Mouse (Mus musculus): ENCODE results near the gene Haao. TPM values are rescaled to one million over a fixed set of nuclear protein-coding genes. Genes with fewer than 3 reads are reported as not detected.

The Haao gene
- polyA plus RNA-seq, 1 experiment from 2014 or later, result not detected

DNA sequence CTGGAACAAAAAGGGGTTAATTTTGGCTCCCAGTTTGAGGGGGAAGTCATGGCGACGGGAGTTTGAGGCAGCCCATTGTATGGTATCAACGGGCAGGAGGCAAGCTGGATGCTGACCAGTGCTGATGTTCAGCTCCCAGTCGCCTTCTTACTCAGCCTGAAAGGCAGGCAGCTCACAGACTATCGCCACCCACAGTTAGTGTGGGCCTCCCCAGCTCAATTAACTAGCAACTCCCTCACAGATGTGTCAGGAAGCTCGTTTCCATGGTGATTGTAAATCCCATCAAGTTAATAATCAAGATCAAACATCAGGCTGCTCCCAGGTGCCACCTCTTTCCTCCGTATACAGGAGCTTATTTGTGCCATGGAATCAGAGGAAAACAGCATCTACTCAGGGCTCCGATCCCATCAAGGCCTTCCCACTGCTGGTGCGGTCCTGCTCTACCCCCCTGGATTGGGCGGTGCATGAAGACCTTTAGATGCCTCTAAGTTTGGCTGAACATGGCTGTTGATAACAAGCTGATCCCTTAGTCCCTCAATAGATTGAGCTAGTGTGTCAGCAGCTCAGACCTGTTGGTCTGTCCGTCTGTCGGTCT, 1.4 kb upstream of the Haao start:
- 62% methylated on average over 12 of the region's 12 CpGs for WGBS

DNA sequence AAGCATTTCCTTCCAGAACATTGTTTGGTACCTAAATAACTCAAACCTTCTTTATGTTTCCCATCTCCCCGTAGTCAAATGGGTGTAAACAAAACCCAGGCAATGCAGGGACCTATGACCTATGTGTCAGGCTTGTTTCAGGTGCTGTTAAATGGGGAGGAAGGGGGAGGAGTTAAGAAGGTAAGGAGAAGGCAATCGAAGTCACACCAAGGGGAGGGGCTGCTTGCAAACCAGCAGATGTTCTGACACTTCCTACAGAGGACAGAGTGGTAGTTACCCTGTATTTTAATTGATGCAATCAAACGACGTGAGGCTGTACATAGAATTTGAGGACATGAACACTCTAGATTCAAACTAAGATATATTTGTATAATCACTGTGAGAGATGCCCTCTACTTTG, 719 bp upstream of the Haao start:
- Histone ChIP-seq H3K27me3 (ENCODE audit: control insufficient read depth, insufficient read depth, low read length) (no peaks in the 10 kb centered on the region), H3K4me1 (ENCODE audit: control insufficient read depth in 2 of 2, insufficient read depth in 2 of 2, low read length in 2 of 2) (peaks cover 2 to 7% of the 10 kb centered on the region in 2 experiments; a peak in 2 of 4 replicates), H3K4me3 (ENCODE audit: control insufficient read depth in 1 of 2, insufficient read depth in 1 of 2, low read depth in 1 of 2, low read length in 2 of 2) (no peak overlapping the region), H3K9me3 (ENCODE audit: control insufficient read depth, low read length) (no peaks in the 10 kb centered on the region), H3K9ac (ENCODE audit: low read length) (no peak overlapping the region), H3K27ac (replicated peaks in 1 of 2; ENCODE audit: control insufficient read depth in 1 of 2, insufficient read depth in 1 of 2, low read depth in 2 of 2, low read length in 2 of 2) (no peak overlapping the region), H3K36me3 (ENCODE audit: control insufficient read depth, insufficient read depth, low read length) (no peaks in the 10 kb centered on the region), H3K4me2 (ENCODE audit: low read length) (no peak overlapping the region)
- WGBS, result 59% methylated on average over 4 of the region's 4 CpGs
- ATAC-seq (ENCODE audit: insufficient number of reproducible peaks, insufficient read depth, low FRiP score, low read depth), result no peak

More for the DNA sequence above, 1.4 kb upstream of the Haao start:
- no peak for ATAC-seq (ENCODE audit: insufficient number of reproducible peaks, insufficient read depth, low FRiP score, low read depth)
- H3K9ac ChIP-seq (ENCODE audit: low read length), result no peak overlapping the region
- no peaks in the 10 kb centered on the region for H3K9me3 ChIP-seq (ENCODE audit: control insufficient read depth, low read length)
- peaks cover 0 to under 1% of the 10 kb centered on the region in 2 experiments; a peak in 1 of 4 replicates for H3K4me1 ChIP-seq (ENCODE audit: control insufficient read depth in 2 of 2, insufficient read depth in 2 of 2, low read length in 2 of 2)
- H3K4me2 ChIP-seq (ENCODE audit: low read length), result no peak overlapping the region
- no peak overlapping the region for H3K4me3 ChIP-seq (ENCODE audit: control insufficient read depth in 1 of 2, insufficient read depth in 1 of 2, low read depth in 1 of 2, low read length in 2 of 2)
- no peak overlapping the region for H3K27ac ChIP-seq (replicated peaks in 1 of 2; ENCODE audit: control insufficient read depth in 1 of 2, insufficient read depth in 1 of 2, low read depth in 2 of 2, low read length in 2 of 2)
- H3K27me3 ChIP-seq (ENCODE audit: control insufficient read depth, insufficient read depth, low read length), result no peaks in the 10 kb centered on the region
- H3K36me3 ChIP-seq (ENCODE audit: control insufficient read depth, insufficient read depth, low read length), result no peaks in the 10 kb centered on the region

DNA sequence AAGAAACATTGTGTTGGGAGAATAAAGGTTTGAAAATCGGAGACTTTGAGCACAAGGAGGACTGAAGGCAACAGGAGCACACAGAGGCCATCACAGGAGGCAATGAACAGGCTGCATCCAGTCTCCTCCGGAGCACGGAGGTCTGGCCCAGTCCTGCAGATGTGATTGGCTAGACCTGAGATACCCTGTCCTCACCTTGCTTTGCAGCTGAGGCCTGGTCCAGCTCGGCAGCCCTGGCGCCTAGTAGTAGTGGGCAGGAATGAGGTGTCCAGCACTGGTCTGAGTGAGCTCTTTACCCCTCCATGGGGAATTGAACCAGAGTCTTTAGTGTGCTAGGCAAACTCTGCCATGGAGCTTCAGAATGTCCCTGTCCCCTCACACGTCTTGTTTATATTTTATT, 663 bp downstream of the Haao start:
- H3K9me3 ChIP-seq (ENCODE audit: control insufficient read depth, low read length), result no peaks in the 10 kb centered on the region
- WGBS, result 75% methylated on average over 6 of the region's 6 CpGs

GRCm38 (mm10) chr17:83846301-83847021, 1.3 kb downstream of the Haao start:
- H3K4me1 ChIP-seq (ENCODE audit: control insufficient read depth in 2 of 2, insufficient read depth in 2 of 2, low read length in 2 of 2), result peaks cover 8 to 9% of the 10 kb centered on the region in 2 experiments; a peak in 2 of 4 replicates
- no peak overlapping the region for H3K4me3 ChIP-seq (ENCODE audit: control insufficient read depth in 1 of 2, insufficient read depth in 1 of 2, low read depth in 1 of 2, low read length in 2 of 2)
- H3K27me3 ChIP-seq (ENCODE audit: control insufficient read depth, insufficient read depth, low read length), result no peaks in the 10 kb centered on the region
- no peak overlapping the region for H3K4me2 ChIP-seq (ENCODE audit: low read length)
- 75% methylated on average over 21 of the region's 21 CpGs for WGBS
- H3K27ac ChIP-seq (replicated peaks in 1 of 2; ENCODE audit: control insufficient read depth in 1 of 2, insufficient read depth in 1 of 2, low read depth in 2 of 2, low read length in 2 of 2), result no peak overlapping the region
- H3K9me3 ChIP-seq (ENCODE audit: control insufficient read depth, low read length), result no peaks in the 10 kb centered on the region
- no peaks in the 10 kb centered on the region for H3K36me3 ChIP-seq (ENCODE audit: control insufficient read depth, insufficient read depth, low read length)
- no peak overlapping the region for H3K9ac ChIP-seq (ENCODE audit: low read length)
- no peak for ATAC-seq (ENCODE audit: insufficient number of reproducible peaks, insufficient read depth, low FRiP score, low read depth)

More for the DNA sequence above, 663 bp downstream of the Haao start:
- no peaks in the 10 kb centered on the region for H3K36me3 ChIP-seq (ENCODE audit: control insufficient read depth, insufficient read depth, low read length)
- no peak overlapping the region for H3K9ac ChIP-seq (ENCODE audit: low read length)
- no peak overlapping the region for H3K27ac ChIP-seq (replicated peaks in 1 of 2; ENCODE audit: control insufficient read depth in 1 of 2, insufficient read depth in 1 of 2, low read depth in 2 of 2, low read length in 2 of 2)
- no peak overlapping the region for H3K4me2 ChIP-seq (ENCODE audit: low read length)
- H3K4me1 ChIP-seq (ENCODE audit: control insufficient read depth in 2 of 2, insufficient read depth in 2 of 2, low read length in 2 of 2), result peaks cover 8 to 9% of the 10 kb centered on the region in 2 experiments; a peak in 2 of 4 replicates
- no peak for ATAC-seq (ENCODE audit: insufficient number of reproducible peaks, insufficient read depth, low FRiP score, low read depth)
- H3K4me3 ChIP-seq (ENCODE audit: control insufficient read depth in 1 of 2, insufficient read depth in 1 of 2, low read depth in 1 of 2, low read length in 2 of 2), result no peak overlapping the region
- H3K27me3 ChIP-seq (ENCODE audit: control insufficient read depth, insufficient read depth, low read length), result no peaks in the 10 kb centered on the region

DNA sequence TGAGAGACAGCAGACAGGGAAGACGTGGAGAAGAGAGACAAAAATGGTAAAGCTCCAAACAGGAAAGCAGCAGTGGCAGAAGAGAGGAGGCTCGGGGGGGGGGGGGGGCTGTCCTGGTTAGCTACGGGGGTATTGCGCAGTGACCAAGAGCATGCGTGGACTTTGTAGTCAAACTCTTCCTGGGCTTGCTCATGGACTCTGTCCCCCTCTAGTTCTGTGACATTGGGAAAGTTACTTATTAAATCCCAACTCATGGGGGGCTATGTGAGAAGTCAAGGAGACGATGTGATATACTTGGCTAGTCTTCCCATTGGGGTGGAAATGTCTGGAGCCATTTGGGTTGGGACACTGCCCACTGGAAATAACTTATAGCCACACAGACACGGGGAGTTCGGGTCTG, 2.2 kb downstream of the Haao start:
- Histone ChIP-seq H3K27me3 (ENCODE audit: control insufficient read depth, insufficient read depth, low read length) (no peaks in the 10 kb centered on the region), H3K4me3 (ENCODE audit: control insufficient read depth in 1 of 2, insufficient read depth in 1 of 2, low read depth in 1 of 2, low read length in 2 of 2) (no peak overlapping the region), H3K4me2 (ENCODE audit: low read length) (no peak overlapping the region), H3K36me3 (ENCODE audit: control insufficient read depth, insufficient read depth, low read length) (no peaks in the 10 kb centered on the region), H3K4me1 (ENCODE audit: control insufficient read depth in 2 of 2, insufficient read depth in 2 of 2, low read length in 2 of 2) (peaks cover 8 to 9% of the 10 kb centered on the region in 2 experiments; a peak in 2 of 4 replicates), H3K27ac (replicated peaks in 1 of 2; ENCODE audit: control insufficient read depth in 1 of 2, insufficient read depth in 1 of 2, low read depth in 2 of 2, low read length in 2 of 2) (no peak overlapping the region), H3K9me3 (ENCODE audit: control insufficient read depth, low read length) (no peaks in the 10 kb centered on the region), H3K9ac (ENCODE audit: low read length) (no peak overlapping the region)
- ATAC-seq (ENCODE audit: insufficient number of reproducible peaks, insufficient read depth, low FRiP score, low read depth), result no peak
- 79% methylated on average over 7 of the region's 8 CpGs for WGBS

- H3K27me3 ChIP-seq (ENCODE audit: control insufficient read depth, insufficient read depth, low read length), result no peaks in the 10 kb centered on the region
- WGBS, result 17% methylated on average over 7 of the region's 7 CpGs
- no peak overlapping the region for H3K4me3 ChIP-seq (ENCODE audit: control insufficient read depth in 1 of 2, insufficient read depth in 1 of 2, low read depth in 1 of 2, low read length in 2 of 2)
- no peaks in the 10 kb centered on the region for H3K36me3 ChIP-seq (ENCODE audit: control insufficient read depth, insufficient read depth, low read length)
- no peaks in the 10 kb centered on the region for H3K9me3 ChIP-seq (ENCODE audit: control insufficient read depth, low read length)
- ATAC-seq (ENCODE audit: insufficient number of reproducible peaks, insufficient read depth, low FRiP score, low read depth), result 0 out of 2 replicates have a peak, but pooled peaks have one; percentile 47
- H3K27ac ChIP-seq (replicated peaks in 1 of 2; ENCODE audit: control insufficient read depth in 1 of 2, insufficient read depth in 1 of 2, low read depth in 2 of 2, low read length in 2 of 2), result 0 out of 4 replicates have a peak overlapping the region, but pooled peaks of 1 of the 2 experiments have one; percentile 19
- no peak overlapping the region for H3K4me2 ChIP-seq (ENCODE audit: low read length)
- H3K9ac ChIP-seq (ENCODE audit: low read length), result no peak overlapping the region
- H3K4me1 ChIP-seq (ENCODE audit: control insufficient read depth in 2 of 2, insufficient read depth in 2 of 2, low read length in 2 of 2), result peaks cover 8 to 9% of the 10 kb centered on the region in 2 experiments; a peak in 2 of 4 replicates
These were observed 4.0 kb downstream of the Haao start for GRCm38 (mm10) chr17:83843780-83844179.

GRCm38 (mm10) chr17:83841011-83841410, 6.8 kb downstream of the Haao start:
- ATAC-seq (ENCODE audit: insufficient number of reproducible peaks, insufficient read depth, low FRiP score, low read depth), result no peak

More at GRCm38 (mm10) chr17:83841011-83841410, 6.8 kb downstream of the Haao start:
- H3K36me3 ChIP-seq (ENCODE audit: control insufficient read depth, insufficient read depth, low read length), result no peaks in the 10 kb centered on the region
- 86% methylated on average over 5 of the region's 5 CpGs for WGBS
- peaks cover 8 to 9% of the 10 kb centered on the region in 2 experiments; a peak in 2 of 4 replicates for H3K4me1 ChIP-seq (ENCODE audit: control insufficient read depth in 2 of 2, insufficient read depth in 2 of 2, low read length in 2 of 2)
- no peak overlapping the region for H3K4me2 ChIP-seq (ENCODE audit: low read length)
- no peak overlapping the region for H3K27ac ChIP-seq (replicated peaks in 1 of 2; ENCODE audit: control insufficient read depth in 1 of 2, insufficient read depth in 1 of 2, low read depth in 2 of 2, low read length in 2 of 2)
- no peaks in the 10 kb centered on the region for H3K27me3 ChIP-seq (ENCODE audit: control insufficient read depth, insufficient read depth, low read length)
- H3K4me3 ChIP-seq (ENCODE audit: control insufficient read depth in 1 of 2, insufficient read depth in 1 of 2, low read depth in 1 of 2, low read length in 2 of 2), result no peak overlapping the region
- H3K9me3 ChIP-seq (ENCODE audit: control insufficient read depth, low read length), result no peaks in the 10 kb centered on the region
- no peak overlapping the region for H3K9ac ChIP-seq (ENCODE audit: low read length)
